Mouse (Mus musculus): ENCODE data around the gene Ggta1. TPM values are rescaled to one million over a fixed set of nuclear protein-coding genes. Genes with fewer than 3 reads are reported as not detected.
A peak's percentile ranks its signal among the peaks of the same experiment; 100 is the strongest.

Ggta1 gene
- total and polyA plus RNA-seq, 2 experiments from 2014 or later, result 16.4 to 37.1 TPM

DNA sequence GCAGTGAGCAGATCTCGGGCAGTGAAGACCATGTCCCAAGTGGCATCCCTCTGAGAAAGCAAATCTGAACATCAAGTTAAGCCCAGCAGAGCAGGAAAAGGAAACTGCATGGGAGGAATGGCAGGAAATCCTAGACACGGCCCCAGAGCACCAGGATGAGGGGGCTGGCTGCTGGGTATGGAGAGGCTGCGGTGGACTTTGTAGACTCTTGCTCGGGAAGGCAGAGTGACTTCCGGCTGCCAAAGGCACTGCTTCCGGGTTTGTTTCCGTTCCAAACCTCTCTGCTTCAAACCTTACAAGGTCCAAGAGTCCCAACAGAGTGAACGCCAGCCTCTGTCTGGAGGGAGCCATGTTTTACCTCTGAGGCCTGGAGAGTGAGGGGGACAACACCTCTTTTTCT, 16.2 kb downstream of the Ggta1 start:
- Histone ChIP-seq H3K4me1 (ENCODE audit: control insufficient read depth, insufficient read depth) (peaks cover 49% of the 10 kb centered on the region), H3K36me3 (replicated peaks; ENCODE audit: control insufficient read depth, insufficient read depth, low read length) (no peaks in the 10 kb centered on the region), H3K9me3 (replicated peaks; ENCODE audit: control insufficient read depth, low read length) (no peaks in the 10 kb centered on the region), H3K4me3 (ENCODE audit: low read depth, low read length) (no peak overlapping the region), H3K27me3 (ENCODE audit: control insufficient read depth, insufficient read depth, low read length) (no peaks in the 10 kb centered on the region), H3K9ac (replicated peaks; ENCODE audit: low read depth, low read length) (no peak overlapping the region), H3K4me2 (ENCODE audit: low read depth, low read length) (no peak overlapping the region), H3K27ac (ENCODE audit: low read depth) (peak overlapping the region; percentile 74)
- ATAC-seq (ENCODE audit: insufficient read depth, low read depth) (peak; percentile 43), DNase-seq (ENCODE audit: low spot score) (no peak)
- TF ChIP-seq EP300 (IDR thresholded peaks at IDR 0.05; ENCODE audit: low read depth) (peak; percentile 68; the same call in 1 of the 2 replicates), CTCF (IDR thresholded peaks at IDR 0.05; ENCODE audit: low read depth) (no peak)
- WGBS, result 61% methylated on average over 8 of the region's 8 CpGs

DNA sequence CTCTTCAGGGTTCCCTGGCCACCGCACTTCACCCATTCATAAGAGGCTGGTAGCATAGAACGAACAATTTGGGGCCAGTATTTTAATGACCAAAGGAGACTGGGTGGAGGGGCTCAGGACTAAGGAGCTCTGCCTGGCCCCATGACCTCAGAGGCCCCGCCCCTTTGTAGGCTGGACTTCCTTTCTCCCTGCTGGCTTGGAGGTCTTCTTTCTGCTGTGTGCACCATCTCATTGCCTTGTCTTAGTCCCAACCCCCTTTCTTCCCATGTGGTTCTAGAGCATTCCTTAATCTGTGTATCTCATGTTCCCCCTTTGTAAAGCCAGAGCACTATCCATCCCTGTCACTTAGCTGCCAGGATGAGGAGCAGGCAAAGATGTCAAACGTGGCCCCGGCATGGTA, 16.7 kb downstream of the Ggta1 start:
- no peak overlapping the region for H3K4me3 ChIP-seq (ENCODE audit: low read depth, low read length)
- TF ChIP-seq CTCF (IDR thresholded peaks at IDR 0.05; ENCODE audit: low read depth) (no peak), EP300 (IDR thresholded peaks at IDR 0.05; ENCODE audit: low read depth) (no peak)
- DNase-seq (ENCODE audit: low spot score), result no peak
- no peaks in the 10 kb centered on the region for H3K36me3 ChIP-seq (replicated peaks; ENCODE audit: control insufficient read depth, insufficient read depth, low read length)
- H3K27me3 ChIP-seq (ENCODE audit: control insufficient read depth, insufficient read depth, low read length), result no peaks in the 10 kb centered on the region
- H3K4me2 ChIP-seq (ENCODE audit: low read depth, low read length), result no peak overlapping the region
- WGBS, result 67% methylated on average over 5 of the region's 5 CpGs
- H3K27ac ChIP-seq (ENCODE audit: low read depth), result peak overlapping the region; percentile 74
- peaks cover 54% of the 10 kb centered on the region for H3K4me1 ChIP-seq (ENCODE audit: control insufficient read depth, insufficient read depth)
- H3K9ac ChIP-seq (replicated peaks; ENCODE audit: low read depth, low read length), result no peak overlapping the region
- no peaks in the 10 kb centered on the region for H3K9me3 ChIP-seq (replicated peaks; ENCODE audit: control insufficient read depth, low read length)
- ATAC-seq (ENCODE audit: insufficient read depth, low read depth), result peak; percentile 13; the same call in 1 of the 2 replicates

DNA sequence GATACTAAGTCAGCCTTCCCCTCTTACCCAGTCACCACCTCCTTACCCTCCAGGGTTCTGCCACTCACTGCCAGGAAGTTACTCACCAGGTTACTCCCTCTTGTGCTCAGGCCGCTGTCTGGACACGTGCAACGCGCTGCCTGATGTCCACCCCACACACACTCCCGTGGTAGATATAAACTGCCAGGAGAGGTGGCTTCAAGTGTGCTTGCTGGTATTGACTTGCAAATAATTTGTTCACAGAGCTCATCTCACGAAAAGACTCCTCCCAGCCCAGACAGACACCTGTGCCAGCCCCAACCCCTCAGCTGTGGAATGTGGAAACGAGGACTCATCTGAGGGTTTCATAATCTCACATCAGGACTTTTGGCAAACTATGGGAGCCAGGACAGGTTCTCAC, 17.4 kb downstream of the Ggta1 start:
- Histone ChIP-seq H3K27ac (ENCODE audit: low read depth) (peak overlapping the region; percentile 74), H3K27me3 (ENCODE audit: control insufficient read depth, insufficient read depth, low read length) (no peaks in the 10 kb centered on the region), H3K9me3 (replicated peaks; ENCODE audit: control insufficient read depth, low read length) (no peaks in the 10 kb centered on the region), H3K9ac (replicated peaks; ENCODE audit: low read depth, low read length) (no peak overlapping the region), H3K4me3 (ENCODE audit: low read depth, low read length) (no peak overlapping the region), H3K4me2 (ENCODE audit: low read depth, low read length) (no peak overlapping the region), H3K36me3 (replicated peaks; ENCODE audit: control insufficient read depth, insufficient read depth, low read length) (no peaks in the 10 kb centered on the region), H3K4me1 (ENCODE audit: control insufficient read depth, insufficient read depth) (peaks cover 57% of the 10 kb centered on the region)
- 46% methylated on average over 7 of the region's 7 CpGs for WGBS
- TF ChIP-seq EP300 (IDR thresholded peaks at IDR 0.05; ENCODE audit: low read depth) (no peak), CTCF (IDR thresholded peaks at IDR 0.05; ENCODE audit: low read depth) (no peak)
- no peak for DNase-seq (ENCODE audit: low spot score)
- 0 out of 2 replicates have a peak, but pooled peaks have one; percentile 27 for ATAC-seq (ENCODE audit: insufficient read depth, low read depth)

DNA sequence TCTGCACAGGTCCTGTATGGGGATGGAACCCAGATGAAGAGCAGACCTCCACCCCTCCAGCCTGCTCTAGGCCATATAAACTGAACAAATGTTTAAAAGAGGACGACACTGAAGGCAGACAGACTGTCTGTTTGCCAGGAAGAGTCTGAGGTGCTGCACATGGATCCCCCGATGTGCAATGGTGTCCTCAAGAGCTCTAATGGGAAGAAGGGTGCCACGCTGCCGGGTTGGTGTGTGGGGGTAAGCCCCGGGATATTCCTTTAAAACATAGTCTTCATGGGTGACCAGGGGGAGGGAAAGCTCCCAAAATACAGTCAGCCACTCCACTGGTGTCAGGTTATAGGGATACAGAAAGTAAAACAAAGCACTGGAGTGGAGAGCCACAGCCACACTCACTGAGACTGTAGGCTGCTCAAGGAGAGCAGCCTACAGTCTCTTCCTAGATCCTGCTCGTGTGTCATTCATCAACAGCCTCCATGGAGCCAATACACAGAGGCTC, 18.2 kb downstream of the Ggta1 start:
- Histone ChIP-seq H3K4me3 (ENCODE audit: low read depth, low read length) (no peak overlapping the region), H3K9me3 (replicated peaks; ENCODE audit: control insufficient read depth, low read length) (no peaks in the 10 kb centered on the region), H3K4me1 (ENCODE audit: control insufficient read depth, insufficient read depth) (peaks cover 55% of the 10 kb centered on the region), H3K36me3 (replicated peaks; ENCODE audit: control insufficient read depth, insufficient read depth, low read length) (no peaks in the 10 kb centered on the region), H3K27ac (ENCODE audit: low read depth) (peak overlapping the region; percentile 74), H3K4me2 (ENCODE audit: low read depth, low read length) (peak overlapping the region; percentile 14), H3K9ac (replicated peaks; ENCODE audit: low read depth, low read length) (no peak overlapping the region), H3K27me3 (ENCODE audit: control insufficient read depth, insufficient read depth, low read length) (no peaks in the 10 kb centered on the region)
- TF ChIP-seq EP300 (IDR thresholded peaks at IDR 0.05; ENCODE audit: low read depth) (no peak), CTCF (IDR thresholded peaks at IDR 0.05; ENCODE audit: low read depth) (no peak)
- DNase-seq (ENCODE audit: low spot score) (no peak), ATAC-seq (ENCODE audit: insufficient read depth, low read depth) (no peak)
- WGBS, result 52% methylated on average over 6 of the region's 6 CpGs

DNA sequence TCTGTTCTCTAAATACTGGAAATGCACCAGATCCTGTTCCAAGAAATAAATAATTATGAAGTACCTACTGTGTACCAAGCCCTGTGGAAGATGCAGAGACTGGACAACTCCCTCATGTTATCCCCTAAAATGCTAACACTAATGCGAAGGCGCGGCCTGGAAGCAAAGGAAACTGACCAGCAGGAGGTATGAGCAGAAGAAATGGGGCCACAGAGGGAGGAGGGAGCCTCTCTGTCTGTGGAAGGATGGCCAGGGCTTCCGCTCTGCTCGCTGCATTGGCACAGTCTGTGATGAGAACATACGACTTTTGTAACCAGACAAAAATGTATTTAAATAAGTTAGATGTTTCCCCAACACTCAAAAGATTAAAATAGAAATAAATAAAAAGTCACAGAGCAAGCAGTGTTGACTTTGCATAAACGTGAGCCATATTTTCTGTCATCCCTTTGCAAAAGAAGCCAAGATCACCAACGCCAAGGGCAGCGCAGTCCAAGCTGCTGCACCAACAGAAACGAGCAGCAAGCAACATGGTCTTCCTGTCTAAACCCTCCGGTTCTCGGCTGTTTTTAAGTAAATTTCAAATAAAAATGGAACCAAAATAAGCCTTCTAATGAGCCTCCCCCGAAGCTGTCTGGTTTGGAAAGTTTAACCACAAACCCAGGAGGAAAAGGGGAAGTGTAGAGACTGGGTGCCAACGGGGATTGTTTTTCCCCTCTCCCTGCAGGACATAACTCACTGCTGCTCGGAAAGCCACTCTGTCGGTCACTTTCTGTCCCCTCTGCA, 18.9 kb downstream of the Ggta1 start:
- Histone ChIP-seq H3K27ac (ENCODE audit: low read depth) (peak overlapping the region; percentile 74), H3K9ac (replicated peaks; ENCODE audit: low read depth, low read length) (no peak overlapping the region), H3K9me3 (replicated peaks; ENCODE audit: control insufficient read depth, low read length) (no peaks in the 10 kb centered on the region), H3K36me3 (replicated peaks; ENCODE audit: control insufficient read depth, insufficient read depth, low read length) (no peaks in the 10 kb centered on the region), H3K4me2 (ENCODE audit: low read depth, low read length) (peak overlapping the region; percentile 14), H3K27me3 (ENCODE audit: control insufficient read depth, insufficient read depth, low read length) (no peaks in the 10 kb centered on the region), H3K4me1 (ENCODE audit: control insufficient read depth, insufficient read depth) (peaks cover 52% of the 10 kb centered on the region), H3K4me3 (ENCODE audit: low read depth, low read length) (no peak overlapping the region)
- DNase-seq (ENCODE audit: low spot score) (no peak), ATAC-seq (ENCODE audit: insufficient read depth, low read depth) (no peak)
- 57% methylated on average over 16 of the region's 16 CpGs for WGBS
- TF ChIP-seq CTCF (IDR thresholded peaks at IDR 0.05; ENCODE audit: low read depth), result no peak
- TF ChIP-seq EP300 (IDR thresholded peaks at IDR 0.05; ENCODE audit: low read depth), result no peak

Data from heart, postnatal 0 days (tissue).